Mouse (Mus musculus): ENCODE results near the gene Nt5dc3. TPM values are rescaled to one million over a fixed set of nuclear protein-coding genes. Genes with fewer than 3 reads are reported as not detected.

Gene Nt5dc3
- polyA plus RNA-seq, 2 experiments, result 1.3 to 5.5 TPM

- DNase-seq (ENCODE audit: low spot score) (no peak), ATAC-seq (ENCODE audit: low FRiP score, low read depth) (no peak)
- H3K4me1 ChIP-seq (ENCODE audit: control insufficient read depth, insufficient read depth, low read length), result peaks cover 3% of the 10 kb centered on the region; the same call in 1 of the 2 replicates
- H3K9me3 ChIP-seq (ENCODE audit: control insufficient read depth, low read length), result no peaks in the 10 kb centered on the region
- peaks cover 5% of the 10 kb centered on the region; the same call in 1 of the 2 replicates for H3K36me3 ChIP-seq (ENCODE audit: control insufficient read depth, insufficient read depth, low read length)
- no peak overlapping the region for H3K4me2 ChIP-seq (replicated peaks; ENCODE audit: low read depth, low read length, severe bottlenecking)
- WGBS, result 42% methylated on average over 14 of the region's 14 CpGs
- no peaks in the 10 kb centered on the region for H3K27me3 ChIP-seq (ENCODE audit: control insufficient read depth, insufficient read depth, low read length)
- H3K4me3 ChIP-seq (replicated peaks; ENCODE audit: low read length), result no peak overlapping the region
- no peak overlapping the region for H3K9ac ChIP-seq (ENCODE audit: low read depth, low read length, severe bottlenecking)
- TF ChIP-seq POLR2A (IDR thresholded peaks at IDR 0.05; ENCODE audit: borderline replicate concordance, extremely low read depth, insufficient read depth, insufficient read length), result no peak
- H3K27ac ChIP-seq (replicated peaks; ENCODE audit: low read depth, low read length), result no peak overlapping the region
Measured at GRCm38 (mm10) chr10:86824871-86825270, 46.1 kb downstream of the Nt5dc3 start.

DNA sequence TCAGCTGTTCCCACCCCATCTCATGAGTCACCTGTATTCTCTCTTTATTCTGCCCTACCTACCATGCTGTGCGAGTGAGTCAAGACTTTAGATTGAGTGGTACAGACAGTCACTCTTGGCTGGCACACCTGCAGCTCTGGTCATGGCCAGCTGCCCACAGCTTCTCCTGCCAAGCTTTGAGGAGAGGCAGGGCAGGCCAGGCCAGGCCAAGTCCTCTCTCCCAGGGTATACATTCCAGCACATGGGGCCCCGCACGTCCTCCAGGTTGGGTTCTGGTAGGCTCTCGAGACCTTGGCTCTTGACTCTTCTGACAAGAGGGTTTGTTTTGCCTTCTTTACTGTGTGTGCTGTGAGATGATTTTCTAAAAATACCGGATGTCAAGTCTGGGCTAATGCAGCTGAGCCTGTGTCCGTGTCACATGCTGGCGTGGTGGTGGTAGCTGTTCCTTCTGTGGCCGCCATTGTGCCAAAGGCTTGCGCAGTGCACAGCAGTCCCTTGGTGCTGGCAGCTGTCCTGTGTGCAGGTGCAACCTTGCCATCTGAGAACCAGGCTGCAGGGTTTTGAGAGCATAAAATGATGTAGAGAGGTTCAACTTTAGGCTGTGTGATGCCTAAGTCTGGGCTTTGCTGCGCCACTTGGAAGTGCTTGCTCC is 47.2 kb downstream of the Nt5dc3 start:
- no peak overlapping the region for H3K27ac ChIP-seq (replicated peaks; ENCODE audit: low read depth, low read length)
- TF ChIP-seq POLR2A (IDR thresholded peaks at IDR 0.05; ENCODE audit: borderline replicate concordance, extremely low read depth, insufficient read depth, insufficient read length), result no peak
- H3K9me3 ChIP-seq (ENCODE audit: control insufficient read depth, low read length), result no peaks in the 10 kb centered on the region
- 91% methylated on average over 10 of the region's 10 CpGs for WGBS
- no peak for DNase-seq (ENCODE audit: low spot score)
- H3K9ac ChIP-seq (ENCODE audit: low read depth, low read length, severe bottlenecking), result no peak overlapping the region
- no peaks in the 10 kb centered on the region for H3K27me3 ChIP-seq (ENCODE audit: control insufficient read depth, insufficient read depth, low read length)
- H3K36me3 ChIP-seq (ENCODE audit: control insufficient read depth, insufficient read depth, low read length), result 0 out of 2 replicates have a peak, but pooled peaks cover under 1% of the 10 kb centered on the region
- H3K4me2 ChIP-seq (replicated peaks; ENCODE audit: low read depth, low read length, severe bottlenecking), result no peak overlapping the region
- no peak overlapping the region for H3K4me3 ChIP-seq (replicated peaks; ENCODE audit: low read length)
- no peak for ATAC-seq (ENCODE audit: low FRiP score, low read depth)
- H3K4me1 ChIP-seq (ENCODE audit: control insufficient read depth, insufficient read depth, low read length), result no peaks in the 10 kb centered on the region

DNA sequence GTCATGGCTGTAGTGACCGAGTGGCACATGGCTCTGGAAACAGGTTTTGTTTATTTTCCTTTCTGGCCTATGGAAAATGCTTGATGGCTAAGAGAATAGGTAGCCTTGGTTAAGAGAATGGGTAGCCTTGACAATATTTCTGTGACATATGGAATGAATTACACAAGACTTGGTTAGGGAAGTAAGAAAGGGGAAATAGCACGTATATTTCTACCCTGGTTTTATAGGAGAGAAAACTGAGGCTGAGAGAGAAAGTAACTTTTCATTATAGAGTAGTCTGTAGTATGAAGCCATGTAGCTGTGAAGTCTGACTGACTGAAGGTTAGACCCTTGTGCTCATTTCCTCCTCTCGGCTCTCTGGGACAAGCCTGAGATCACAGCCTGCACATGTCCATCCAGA is 48.1 kb downstream of the Nt5dc3 start:
- WGBS, result 45% methylated on average over 3 of the region's 3 CpGs
- Histone ChIP-seq H3K4me2 (replicated peaks; ENCODE audit: low read depth, low read length, severe bottlenecking) (no peak overlapping the region), H3K27me3 (ENCODE audit: control insufficient read depth, insufficient read depth, low read length) (no peaks in the 10 kb centered on the region), H3K4me3 (replicated peaks; ENCODE audit: low read length) (no peak overlapping the region), H3K27ac (replicated peaks; ENCODE audit: low read depth, low read length) (no peak overlapping the region), H3K9ac (ENCODE audit: low read depth, low read length, severe bottlenecking) (no peak overlapping the region), H3K36me3 (ENCODE audit: control insufficient read depth, insufficient read depth, low read length) (no peaks in the 10 kb centered on the region), H3K9me3 (ENCODE audit: control insufficient read depth, low read length) (no peaks in the 10 kb centered on the region), H3K4me1 (ENCODE audit: control insufficient read depth, insufficient read depth, low read length) (no peaks in the 10 kb centered on the region)
- ATAC-seq (ENCODE audit: low FRiP score, low read depth), result no peak
- no peak for DNase-seq (ENCODE audit: low spot score)
- no peak for TF ChIP-seq POLR2A (IDR thresholded peaks at IDR 0.05; ENCODE audit: borderline replicate concordance, extremely low read depth, insufficient read depth, insufficient read length)

GRCm38 (mm10) chr10:86828221-86829135 is 49.7 kb downstream of the Nt5dc3 start:
- Histone ChIP-seq H3K4me1 (ENCODE audit: control insufficient read depth, insufficient read depth, low read length) (no peaks in the 10 kb centered on the region), H3K27ac (replicated peaks; ENCODE audit: low read depth, low read length) (no peak overlapping the region), H3K9ac (ENCODE audit: low read depth, low read length, severe bottlenecking) (no peak overlapping the region), H3K4me3 (replicated peaks; ENCODE audit: low read length) (no peak overlapping the region), H3K36me3 (ENCODE audit: control insufficient read depth, insufficient read depth, low read length) (no peaks in the 10 kb centered on the region), H3K27me3 (ENCODE audit: control insufficient read depth, insufficient read depth, low read length) (no peaks in the 10 kb centered on the region), H3K4me2 (replicated peaks; ENCODE audit: low read depth, low read length, severe bottlenecking) (no peak overlapping the region), H3K9me3 (ENCODE audit: control insufficient read depth, low read length) (no peaks in the 10 kb centered on the region)
- DNase-seq (ENCODE audit: low spot score), result no peak
- TF ChIP-seq POLR2A (IDR thresholded peaks at IDR 0.05; ENCODE audit: borderline replicate concordance, extremely low read depth, insufficient read depth, insufficient read length), result no peak
- WGBS, result 83% methylated on average over 15 of the region's 15 CpGs
- no peak for ATAC-seq (ENCODE audit: low FRiP score, low read depth)

DNA sequence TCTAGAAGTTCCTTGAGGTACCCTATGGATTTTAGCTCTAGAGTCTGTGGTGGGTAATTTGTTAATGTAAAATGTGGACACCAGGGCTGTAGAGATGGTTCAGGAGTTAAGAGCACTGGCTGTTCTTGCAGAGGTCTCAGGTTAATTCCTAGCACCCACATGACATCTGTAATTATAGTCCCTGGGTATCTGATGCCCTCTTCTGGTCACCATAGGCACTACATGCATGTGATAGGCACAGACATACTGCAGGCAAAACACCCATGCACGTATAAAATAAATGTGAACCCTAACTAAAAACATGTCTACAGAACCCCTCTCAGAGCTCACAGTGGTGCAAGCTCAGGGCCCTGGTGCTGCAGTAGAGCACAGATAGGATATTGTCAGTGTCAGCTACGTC is 50.7 kb downstream of the Nt5dc3 start:
- no peaks in the 10 kb centered on the region for H3K27me3 ChIP-seq (ENCODE audit: control insufficient read depth, insufficient read depth, low read length)
- H3K27ac ChIP-seq (replicated peaks; ENCODE audit: low read depth, low read length), result no peak overlapping the region
- H3K36me3 ChIP-seq (ENCODE audit: control insufficient read depth, insufficient read depth, low read length), result 0 out of 2 replicates have a peak, but pooled peaks cover 4% of the 10 kb centered on the region
- TF ChIP-seq POLR2A (IDR thresholded peaks at IDR 0.05; ENCODE audit: borderline replicate concordance, extremely low read depth, insufficient read depth, insufficient read length), result no peak
- no peak overlapping the region for H3K4me2 ChIP-seq (replicated peaks; ENCODE audit: low read depth, low read length, severe bottlenecking)
- no peak for ATAC-seq (ENCODE audit: low FRiP score, low read depth)
- no peak for DNase-seq (ENCODE audit: low spot score)
- no peaks in the 10 kb centered on the region for H3K9me3 ChIP-seq (ENCODE audit: control insufficient read depth, low read length)
- WGBS, result 92% methylated on average over 2 of the region's 2 CpGs
- no peak overlapping the region for H3K9ac ChIP-seq (ENCODE audit: low read depth, low read length, severe bottlenecking)
- no peaks in the 10 kb centered on the region for H3K4me1 ChIP-seq (ENCODE audit: control insufficient read depth, insufficient read depth, low read length)
- no peak overlapping the region for H3K4me3 ChIP-seq (replicated peaks; ENCODE audit: low read length)
